Mouse (Mus musculus): ENCODE data around the gene Cbfb. TPM values are rescaled to one million over a fixed set of nuclear protein-coding genes. Genes with fewer than 3 reads are reported as not detected.
A peak's percentile ranks its signal among the peaks of the same experiment; 100 is the strongest.

The Cbfb gene
- total and polyA plus RNA-seq, 3 experiments, result 32.5 to 37.9 TPM; not detected in 1

DNA sequence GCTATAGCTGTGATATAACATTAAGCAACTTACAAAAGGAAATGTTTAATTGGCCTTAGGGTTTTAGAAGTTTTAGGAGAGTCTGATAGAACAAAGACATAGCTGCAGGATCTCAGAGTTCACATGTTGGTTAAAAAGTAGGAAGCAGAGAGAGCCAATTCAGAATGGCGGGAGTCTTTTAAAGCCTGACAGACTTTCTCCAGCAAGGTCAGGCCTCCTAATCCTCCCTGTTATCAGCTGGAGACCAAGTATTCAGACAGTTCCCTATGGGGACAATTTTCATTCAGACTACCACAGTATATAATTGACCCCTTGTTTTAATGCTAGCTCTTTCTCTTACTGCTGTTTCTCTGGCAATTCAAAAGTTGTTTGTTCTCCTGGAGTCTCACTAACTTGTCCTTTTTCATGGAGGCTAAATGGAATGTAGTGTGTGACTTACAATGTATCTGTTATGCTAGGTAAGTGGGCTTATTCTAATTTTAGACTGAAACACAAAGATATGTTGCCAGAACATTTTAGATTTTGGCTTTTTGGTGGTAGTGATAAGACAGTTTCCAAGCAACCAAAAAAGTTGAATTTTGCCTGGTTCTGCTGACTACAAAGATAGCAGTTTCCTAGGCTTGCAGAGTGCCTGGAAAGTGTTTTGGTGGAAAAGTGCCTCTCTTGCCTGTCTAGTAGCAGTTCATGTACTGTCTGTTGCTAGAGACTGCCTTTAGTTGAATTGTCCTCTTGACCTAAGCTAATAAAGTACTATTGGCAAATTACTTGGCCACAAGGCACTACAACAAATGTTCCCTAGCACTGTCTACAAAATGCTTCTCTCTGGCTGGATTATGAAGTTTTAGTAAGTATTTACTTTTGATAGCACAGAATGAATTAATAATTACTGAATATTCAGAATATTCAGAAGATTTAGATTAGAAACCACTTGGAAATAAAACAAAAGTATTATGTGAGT is 39.0 kb downstream of the Cbfb start:
- Histone ChIP-seq H3K79me2 (ENCODE audit: control insufficient read depth, insufficient read depth, low read length, poor library complexity) (no peaks in the 10 kb centered on the region), H3K9me3 (replicated peaks; ENCODE audit: insufficient read depth, low read length) (no peaks in the 10 kb centered on the region), H3K9ac (ENCODE audit: control insufficient read depth, low read depth, low read length, poor library complexity, severe bottlenecking) (no peak overlapping the region), H3K4me1 (ENCODE audit: control insufficient read depth in 1 of 2, insufficient read depth in 2 of 2, low read length in 2 of 2) (peaks cover 22 to 27% of the 10 kb centered on the region in 2 experiments), H3K27me3 (ENCODE audit: control insufficient read depth in 1 of 2, insufficient read depth in 2 of 2, low read length in 2 of 2) (no peaks in the 10 kb centered on the region), H3K36me3 (ENCODE audit: control insufficient read depth in 1 of 2, insufficient read depth in 2 of 2, low read length in 2 of 2) (peaks cover 0 to 37% of the 10 kb centered on the region in 2 experiments; a peak in 3 of 4 replicates), H3K4me3 (ENCODE audit: control insufficient read depth in 1 of 2, insufficient read depth in 1 of 2, low read depth in 2 of 2, low read length in 2 of 2) (no peak overlapping the region), H3K27ac (ENCODE audit: control insufficient read depth, low read depth, low read length) (peak overlapping the region; percentile 55)
- TF ChIP-seq ETS1 (IDR thresholded peaks at IDR 0.05; ENCODE audit: low read depth, low read length) (no peak), MEF2A (IDR thresholded peaks at IDR 0.05; ENCODE audit: extremely low read depth, insufficient replicate concordance, low read depth, low read length, poor library complexity, severe bottlenecking) (peak; percentile 86; the same call in 1 of the 2 replicates), EP300 (IDR thresholded peaks at IDR 0.05; ENCODE audit: low read depth in 1 of 2, low read length in 2 of 2) (peak in 1 of 2 experiments; percentile 2; a peak in 1 of 4 replicates), MAX (IDR thresholded peaks at IDR 0.05; ENCODE audit: low read length) (no peak), GATA1 (IDR thresholded peaks at IDR 0.05; ENCODE audit: low read depth, low read length) (peak; percentile 62), SIN3A (IDR thresholded peaks at IDR 0.05; ENCODE audit: low read length) (peak; percentile 40; the same call in 1 of the 2 replicates), MXI1 (IDR thresholded peaks at IDR 0.05; ENCODE audit: low read depth, low read length) (0 out of 2 replicates have a peak, but pooled peaks have one; percentile 33), CHD1 (IDR thresholded peaks at IDR 0.05; ENCODE audit: low read depth, low read length) (no peak), RCOR1 (IDR thresholded peaks at IDR 0.05; ENCODE audit: low read depth, low read length) (peak; percentile 31; the same call in 1 of the 2 replicates), TCF12 (IDR thresholded peaks at IDR 0.05; ENCODE audit: low read depth, low read length) (peak; percentile 44; the same call in 1 of the 2 replicates)
- DNase-seq (ENCODE audit: low read depth, low spot score), result peak; percentile 60

DNA sequence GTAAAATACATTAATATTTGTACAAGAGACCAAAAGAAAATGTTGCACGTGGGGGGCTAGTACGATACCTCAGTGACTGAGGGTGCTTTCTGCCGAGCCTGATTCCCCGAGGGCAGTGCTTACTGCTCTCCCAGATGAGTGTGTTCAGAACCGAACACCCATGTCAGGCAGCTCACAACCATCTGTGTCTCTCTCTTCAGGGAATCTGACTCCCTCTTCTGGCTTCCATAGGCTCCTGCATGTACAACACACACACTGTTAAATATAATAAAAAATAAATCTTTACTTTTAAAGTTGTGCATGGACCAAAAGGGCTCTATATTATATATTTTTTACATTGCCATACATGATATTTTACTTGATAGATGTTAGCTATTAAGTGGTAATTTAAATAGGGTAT is 43.6 kb downstream of the Cbfb start:
- peaks cover 4 to 7% of the 10 kb centered on the region in 2 experiments; a peak in 3 of 4 replicates for H3K4me1 ChIP-seq (ENCODE audit: control insufficient read depth in 1 of 2, insufficient read depth in 2 of 2, low read length in 2 of 2)
- H3K36me3 ChIP-seq (ENCODE audit: control insufficient read depth in 1 of 2, insufficient read depth in 2 of 2, low read length in 2 of 2), result peaks cover 2 to 9% of the 10 kb centered on the region in 2 experiments; a peak in 3 of 4 replicates
- peak; percentile 38 for DNase-seq (ENCODE audit: low read depth, low spot score)
- no peak for TF ChIP-seq CHD2 (IDR thresholded peaks at IDR 0.05; ENCODE audit: low read length)
- no peak for TF ChIP-seq ZNF384 (IDR thresholded peaks at IDR 0.05; ENCODE audit: low read depth, low read length)
- peak; percentile 40 for TF ChIP-seq RAD21 (IDR thresholded peaks at IDR 0.05; ENCODE audit: low read depth, low read length)
- TF ChIP-seq SMC3 (IDR thresholded peaks at IDR 0.05; ENCODE audit: low read depth, low read length), result peak; percentile 47
- TF ChIP-seq CTCF (IDR thresholded peaks at IDR 0.05 in 2 of 3, conservative IDR thresholded peaks at IDR 0.05 in 1 of 3; ENCODE audit: control insufficient read depth in 1 of 3, insufficient read depth in 1 of 3, low read depth in 2 of 3, low read length in 3 of 3, poor library complexity in 1 of 3, severe bottlenecking in 1 of 3), result peak; percentile 7 to 46 (median 18); a peak in 2 of 6 replicates
- no peak for TF ChIP-seq HCFC1 (IDR thresholded peaks at IDR 0.05; ENCODE audit: low read depth, low read length)
- no peak for TF ChIP-seq CHD1 (IDR thresholded peaks at IDR 0.05; ENCODE audit: low read depth, low read length)
- TF ChIP-seq USF1 (IDR thresholded peaks at IDR 0.05; ENCODE audit: low read depth, low read length), result no peak
- no peak for TF ChIP-seq JUND (IDR thresholded peaks at IDR 0.05; ENCODE audit: low read depth, low read length)
- no peak for TF ChIP-seq ETS1 (IDR thresholded peaks at IDR 0.05; ENCODE audit: low read depth, low read length)
- no peak for TF ChIP-seq E2F4 (IDR thresholded peaks at IDR 0.05; ENCODE audit: borderline replicate concordance, low read depth, low read length)
- no peaks in the 10 kb centered on the region for H3K9me3 ChIP-seq (replicated peaks; ENCODE audit: insufficient read depth, low read length)
- no peaks in the 10 kb centered on the region for H3K79me2 ChIP-seq (ENCODE audit: control insufficient read depth, insufficient read depth, low read length, poor library complexity)
- H3K9ac ChIP-seq (ENCODE audit: control insufficient read depth, low read depth, low read length, poor library complexity, severe bottlenecking), result no peak overlapping the region
- H3K4me3 ChIP-seq (ENCODE audit: control insufficient read depth in 1 of 2, insufficient read depth in 1 of 2, low read depth in 2 of 2, low read length in 2 of 2), result no peak overlapping the region
- H3K27ac ChIP-seq (ENCODE audit: control insufficient read depth, low read depth, low read length), result no peak overlapping the region
- H3K27me3 ChIP-seq (ENCODE audit: control insufficient read depth in 1 of 2, insufficient read depth in 2 of 2, low read length in 2 of 2), result no peaks in the 10 kb centered on the region

Measured in MEL (cell line).